Mouse (Mus musculus) midbrain, embryonic 16.5 days (tissue): Measurements from ENCODE around the gene Serinc3. TPM values are rescaled to one million over a fixed set of nuclear protein-coding genes. Genes with fewer than 3 reads are reported as not detected.
"Not testable (repeated sequence)": the region's sequence is repeated elsewhere in the genome, so short reads cannot be mapped to it uniquely, and the experiment has no call there.

Experiments used
- ATAC-seq: fragments of 200-750 bp; cut with Nextera tagmentation; 2 replicates; pipeline ENCODE4 v1.8.0; 2017; ENCODE audit warnings: moderate TSS enrichment
- H3K27ac ChIP-seq: fragments of 300-500 bp; sonication (generic); 2 replicates; pipeline ENCODE4 v1.5.1; 2014; ENCODE audit warnings: mild to moderate bottlenecking, low read length, mixed read lengths
- H3K27me3 ChIP-seq: fragments of 300-500 bp; sonication (generic); 2 replicates; pipeline ENCODE4 v1.6.1; 2014; ENCODE audit warnings: low read depth, low read length, mixed read lengths; ENCODE audit not compliant: control insufficient read depth, insufficient read depth
- H3K36me3 ChIP-seq: fragments of 300-500 bp; sonication (generic); 2 replicates; pipeline ENCODE4 v1.6.1; 2014; ENCODE audit warnings: mild to moderate bottlenecking, low read length, moderate library complexity, mixed read lengths; ENCODE audit not compliant: control insufficient read depth, insufficient read depth
- H3K4me1 ChIP-seq: fragments of 300-500 bp; sonication (generic); 2 replicates; pipeline ENCODE4 v1.6.1; 2014; ENCODE audit warnings: mild to moderate bottlenecking, low read length, mixed read lengths; ENCODE audit not compliant: control insufficient read depth, insufficient read depth
- H3K4me2 ChIP-seq: fragments of 300-500 bp; sonication (generic); 2 replicates; pipeline ENCODE4 v1.6.1; 2014; ENCODE audit warnings: mild to moderate bottlenecking, low read length, mixed read lengths
- H3K4me3 ChIP-seq: fragments of 300-500 bp; sonication (generic); 2 replicates; pipeline ENCODE4 v1.5.1; 2014; ENCODE audit warnings: low read depth, mild to moderate bottlenecking, low read length, moderate library complexity, mixed read lengths
- H3K9ac ChIP-seq: fragments of 300-500 bp; sonication (generic); 2 replicates; pipeline ENCODE4 v1.6.1; 2014; ENCODE audit warnings: low read depth, low read length, mixed read lengths
- H3K9me3 ChIP-seq: fragments of 300-500 bp; sonication (generic); replicated peaks from 2 replicates; pipeline ENCODE4 v1.6.1; 2014; ENCODE audit warnings: mild to moderate bottlenecking, low read length, mixed read lengths; ENCODE audit not compliant: control insufficient read depth, poor library complexity, severe bottlenecking
- WGBS: fragments of 180-500 bp; shearing (Covaris S2); extraction: QIAGEN DNeasy Blood & Tissue Kit; methylation state at CpG from one replicate; pipeline ENCODE4 v1.1.7; 2014; 5-methylcytosine and 5-hydroxymethylcytosine counted together
- polyA plus RNA-seq: library from polyadenylated mRNA; unstranded; fragments of >200 nt; fragmentation: Nextera tagmentation; extraction: Ambion mirVana; gene quantifications from 2 replicates; pipeline ENCODE4 v1.2.1, GENCODE M21; 2015

The Serinc3 gene
- polyA plus RNA-seq, 1 experiment from 2014 or later: 36.4 TPM

- Histone ChIP-seq H3K27ac (peak within 1 kb of the TSS; percentile 83), H3K9me3 (no peaks in the 10 kb centered on the region), H3K9ac (peak within 1 kb of the TSS; percentile 89), H3K4me1 (peaks cover 23% of the 10 kb centered on the region), H3K4me3 (peak within 1 kb of the TSS; percentile 96), H3K4me2 (peak within 1 kb of the TSS; percentile 75), H3K27me3 (no peaks in the 10 kb centered on the region), H3K36me3 (no peaks in the 10 kb centered on the region)
- ATAC-seq: peak; percentile 93
- under 1% methylated on average over 71 of the region's 71 CpGs for WGBS
Measured at GRCm38 (mm10) chr2:163657975-163658886, 13.3 kb upstream of the Serinc3 start, which contains the start of gene Pkig. TSS of gene Pkig (plus strand) at chr2:163658386.

- Histone ChIP-seq H3K27ac (no peak overlapping the region), H3K4me2 (no peak overlapping the region; the same call in 1 of the 2 replicates), H3K9me3 (no peaks in the 10 kb centered on the region), H3K36me3 (no peaks in the 10 kb centered on the region), H3K4me1 (peaks cover 23% of the 10 kb centered on the region), H3K4me3 (no peak overlapping the region), H3K9ac (no peak overlapping the region), H3K27me3 (no peaks in the 10 kb centered on the region)
- ATAC-seq: no peak
- 78% methylated on average over 2 of the region's 2 CpGs for WGBS
Measured at GRCm38 (mm10) chr2:163657486-163657885, 12.6 kb upstream of the Serinc3 start.

GRCm38 (mm10) chr2:163655699-163656098 lies 10.8 kb upstream of the Serinc3 start:
- H3K4me3 ChIP-seq, ATAC-seq, H3K27me3 ChIP-seq, H3K9ac ChIP-seq, H3K27ac ChIP-seq, H3K4me2 ChIP-seq, H3K9me3 ChIP-seq, H3K36me3 ChIP-seq: not testable (repeated sequence)
- 96% methylated on average over 6 of the region's 12 CpGs for whole genome bisulfite sequencing
- peaks cover 16% of the 10 kb centered on the region for H3K4me1 ChIP-seq

- H3K36me3 ChIP-seq: no peaks in the 10 kb centered on the region
- no peak overlapping the region for H3K9ac ChIP-seq
- ATAC-seq: no peak
- peaks cover 17% of the 10 kb centered on the region for H3K4me1 ChIP-seq
- no peaks in the 10 kb centered on the region for H3K27me3 ChIP-seq
- no peak overlapping the region for H3K4me2 ChIP-seq
- no peak overlapping the region for H3K27ac ChIP-seq
- peaks cover 6% of the 10 kb centered on the region; the same call in 1 of the 2 replicates for H3K9me3 ChIP-seq
- WGBS: 92% methylated on average over 5 of the region's 5 CpGs
- no peak overlapping the region for H3K4me3 ChIP-seq
Measured at GRCm38 (mm10) chr2:163646461-163647080, 1.6 kb upstream of the Serinc3 start.

GRCm38 (mm10) chr2:163645700-163646460 lies 949 bp upstream of the Serinc3 start:
- no peak for ATAC-seq
- no peak overlapping the region for H3K4me2 ChIP-seq
- WGBS: 83% methylated on average over 11 of the region's 11 CpGs

GRCm38 (mm10) chr2:163644047-163644446 lies 884 bp downstream of the Serinc3 start:
- peaks cover 26% of the 10 kb centered on the region for H3K4me1 ChIP-seq
- H3K4me3 ChIP-seq: peak overlapping the region; percentile 81
- WGBS: 7% methylated on average over 4 of the region's 4 CpGs
- H3K36me3 ChIP-seq: no peaks in the 10 kb centered on the region
- peak overlapping the region; percentile 81 for H3K4me2 ChIP-seq
- ATAC-seq: no peak
- peak overlapping the region; percentile 95 for H3K27ac ChIP-seq
- peak overlapping the region; percentile 97 for H3K9ac ChIP-seq
- H3K9me3 ChIP-seq: no peaks in the 10 kb centered on the region
- no peaks in the 10 kb centered on the region for H3K27me3 ChIP-seq

More at GRCm38 (mm10) chr2:163645700-163646460, 949 bp upstream of the Serinc3 start:
- no peaks in the 10 kb centered on the region for H3K36me3 ChIP-seq
- H3K27me3 ChIP-seq: no peaks in the 10 kb centered on the region
- H3K4me3 ChIP-seq: no peak overlapping the region
- peaks cover 17% of the 10 kb centered on the region for H3K4me1 ChIP-seq
- H3K9ac ChIP-seq: no peak overlapping the region
- H3K27ac ChIP-seq: no peak overlapping the region
- peaks cover 6% of the 10 kb centered on the region; the same call in 1 of the 2 replicates for H3K9me3 ChIP-seq

GRCm38 (mm10) chr2:163643576-163643971 lies 1.4 kb downstream of the Serinc3 start:
- Histone ChIP-seq H3K9me3 (no peaks in the 10 kb centered on the region), H3K4me3 (peak overlapping the region; percentile 81), H3K27ac (no peak overlapping the region), H3K27me3 (no peaks in the 10 kb centered on the region), H3K9ac (peak overlapping the region; percentile 97), H3K36me3 (no peaks in the 10 kb centered on the region), H3K4me2 (peak overlapping the region; percentile 81), H3K4me1 (peaks cover 26% of the 10 kb centered on the region)
- no peak for ATAC-seq
- 66% methylated on average over 2 of the region's 2 CpGs for WGBS

- Histone ChIP-seq H3K4me1 (peaks cover 26% of the 10 kb centered on the region), H3K4me2 (peak overlapping the region; percentile 81), H3K9ac (no peak overlapping the region; the same call in 1 of the 2 replicates), H3K36me3 (no peaks in the 10 kb centered on the region), H3K27ac (no peak overlapping the region), H3K27me3 (no peaks in the 10 kb centered on the region), H3K9me3 (no peaks in the 10 kb centered on the region), H3K4me3 (no peak overlapping the region; the same call in 1 of the 2 replicates)
- ATAC-seq: no peak
- WGBS: 92% methylated on average over 30 of the region's 30 CpGs
Measured at GRCm38 (mm10) chr2:163642685-163643575, 2.0 kb downstream of the Serinc3 start.
